Mouse (Mus musculus) CH12.LX (cell line): ENCODE results near the gene Rrp7a.

Experiments
- GABPA ChIP-seq: IDR thresholded peaks from 2 replicates; pipeline ENCODE4 v1.6.1; 2012; ENCODE audit warnings: low read depth, low read length, improper control_type of control experiment, inconsistent platforms; ENCODE audit not compliant: insufficient replicate concordance
- POLR2A ChIP-seq: IDR thresholded peaks from 2 replicates; pipeline ENCODE4 v1.6.1; 2011; ENCODE audit warnings: low read depth, mild to moderate bottlenecking, improper control_type of control experiment, low read length
- ZC3H11A ChIP-seq: IDR thresholded peaks from 2 replicates; pipeline ENCODE4 v1.6.1; 2012; ENCODE audit warnings: low read depth, mild to moderate bottlenecking, inconsistent platforms, low read length, improper control_type of control experiment

DNA sequence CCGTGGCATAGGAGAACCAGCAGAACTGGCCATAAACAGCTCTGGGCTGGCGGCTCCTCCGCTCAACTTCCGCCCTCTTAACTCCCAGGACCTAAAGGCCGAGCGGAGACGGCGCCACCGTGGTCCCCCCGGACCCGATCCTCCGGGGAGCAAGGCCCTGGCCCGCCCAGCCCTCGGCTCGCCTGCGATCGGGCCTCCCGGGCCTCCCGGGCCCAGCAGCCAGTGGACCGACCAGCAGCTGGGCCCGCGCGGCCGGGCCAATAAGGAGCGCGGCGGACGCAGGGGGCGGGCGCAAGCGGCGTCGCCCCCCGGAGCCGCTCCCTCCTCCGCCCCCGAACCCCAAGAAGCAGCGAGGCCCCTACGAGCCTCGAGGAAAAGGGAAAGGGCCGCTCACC is 26.2 kb upstream of the Rrp7a start:
- TF ChIP-seq GABPA (no peak), ZC3H11A (no peak), POLR2A (no peak)
